Mouse (Mus musculus): ENCODE results near the gene Ppp6r2.

Ppp6r2 gene

DNA sequence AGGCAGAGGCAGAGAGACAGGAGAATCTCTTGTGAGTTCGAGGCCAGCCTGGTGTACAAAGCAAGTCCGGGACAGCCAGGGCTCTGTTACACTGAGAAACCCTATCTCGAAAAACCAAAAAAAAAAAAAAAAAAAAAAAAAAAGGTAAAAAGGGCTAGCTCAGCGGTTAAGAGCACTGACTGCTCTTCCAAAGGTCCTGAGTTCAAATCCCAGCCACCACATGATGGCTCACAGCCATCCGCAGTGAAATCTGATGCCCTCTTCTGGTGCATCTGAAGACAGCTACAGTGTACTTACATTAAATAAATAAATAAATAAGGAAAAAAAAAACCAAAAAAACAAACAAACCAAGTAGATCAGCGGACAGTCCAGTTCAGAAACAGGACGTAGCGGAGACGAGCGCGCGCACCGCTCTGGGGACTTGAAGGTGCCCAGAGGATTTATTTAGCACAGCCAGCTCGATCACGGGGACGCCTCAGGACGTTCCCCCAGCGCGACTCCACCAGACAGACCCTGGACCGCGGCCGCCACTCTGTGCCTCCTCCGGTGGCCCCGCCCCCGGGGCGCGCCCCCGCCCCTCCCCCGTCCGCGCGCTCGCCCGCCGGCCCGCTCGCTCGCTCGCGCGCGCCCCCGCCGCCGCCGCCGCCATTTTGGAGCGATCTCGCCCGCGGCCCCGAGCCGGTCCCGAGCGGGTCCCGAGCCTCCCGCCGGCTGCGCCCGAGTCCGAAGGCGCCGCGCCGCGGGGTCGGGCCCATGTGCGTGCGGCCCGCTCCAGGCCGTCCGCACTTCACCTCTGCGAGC, at the start of gene Ppp6r2:
Gene Ppp6r2 (plus strand): TSS at position 639 of the 801 bp plus-strand sequence.
- in situ Hi-C loops (cut with MboI; ENCODE audit: low sequenced_read_pairs) = no loop called here

GRCm38 (mm10) chr15:89165478-89165877, 45.9 kb upstream of the Ppp6r2 start:
- in situ Hi-C loops (cut with MboI; ENCODE audit: low sequenced_read_pairs) = no loop called here

- in situ Hi-C loops (cut with MboI; ENCODE audit: low sequenced_read_pairs) = no loop called here
Measured at GRCm38 (mm10) chr15:89168922-89169321, 42.4 kb upstream of the Ppp6r2 start.

GRCm38 (mm10) chr15:89169431-89169830, 41.9 kb upstream of the Ppp6r2 start:
- in situ Hi-C loops (cut with MboI; ENCODE audit: low sequenced_read_pairs) = no loop called here

GRCm38 (mm10) chr15:89170102-89170501, 41.3 kb upstream of the Ppp6r2 start:
- in situ Hi-C loops (cut with MboI; ENCODE audit: low sequenced_read_pairs) = no loop called here

- in situ Hi-C loops (cut with MboI; ENCODE audit: low sequenced_read_pairs) = no loop called here
Measured at GRCm38 (mm10) chr15:89171526-89172051, 39.8 kb upstream of the Ppp6r2 start.

DNA sequence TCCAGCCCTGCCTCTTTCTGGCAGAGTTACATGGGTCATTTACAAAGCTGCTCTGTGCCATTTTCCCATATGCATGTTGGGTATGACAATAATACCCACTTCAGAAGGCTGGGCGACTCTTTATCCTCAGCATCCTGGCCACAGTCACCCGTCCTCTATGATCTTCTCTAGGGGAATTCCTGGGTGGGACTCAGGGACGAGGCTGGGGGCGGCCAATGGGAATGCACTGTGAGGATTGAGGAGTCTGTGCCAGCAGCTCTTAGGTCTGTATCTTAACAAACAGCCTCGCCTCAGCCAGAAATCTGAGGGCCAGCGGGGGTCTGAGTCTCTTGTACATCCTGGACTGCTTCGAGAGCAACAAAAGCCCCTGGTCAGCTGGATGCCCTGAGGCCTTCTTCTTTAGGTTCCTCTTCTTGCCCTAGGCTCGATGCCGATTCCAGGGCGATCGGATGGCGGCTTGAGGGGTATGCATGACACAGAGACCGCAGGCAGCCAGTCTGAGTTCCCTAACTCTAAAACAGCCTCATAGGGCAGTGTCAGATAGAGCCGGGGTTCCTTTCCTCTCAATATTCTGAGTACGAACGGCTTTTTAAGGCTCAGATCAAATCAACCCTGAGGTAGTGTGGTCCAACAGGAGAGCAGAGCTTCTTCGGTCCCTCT, 38.9 kb upstream of the Ppp6r2 start:
- in situ Hi-C loops (cut with MboI; ENCODE audit: low sequenced_read_pairs) = no loop called here

GRCm38 (mm10) chr15:89173024-89173905, 38.1 kb upstream of the Ppp6r2 start:
- in situ Hi-C loops (cut with MboI; ENCODE audit: low sequenced_read_pairs) = no loop called here

DNA sequence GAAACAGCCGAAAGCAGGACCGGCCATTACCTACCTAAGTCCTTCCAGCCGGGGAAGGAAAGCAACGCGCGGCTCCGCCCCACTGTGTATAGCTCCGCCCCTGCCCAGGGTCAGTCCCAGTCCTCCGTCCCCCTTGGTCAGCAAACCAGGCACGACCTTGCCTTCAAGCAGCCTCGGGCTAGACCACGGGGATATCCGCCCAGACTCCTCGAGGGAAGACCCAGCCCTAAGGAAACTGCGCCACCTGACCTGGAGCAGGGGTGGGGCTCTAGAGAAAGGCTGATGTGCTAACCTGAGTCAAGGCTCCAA, 37.5 kb upstream of the Ppp6r2 start:
- in situ Hi-C loops (cut with MboI; ENCODE audit: low sequenced_read_pairs) = no loop called here

- in situ Hi-C loops (cut with MboI; ENCODE audit: low sequenced_read_pairs) = no loop called here
Measured at GRCm38 (mm10) chr15:89174889-89175339, 36.4 kb upstream of the Ppp6r2 start.

DNA sequence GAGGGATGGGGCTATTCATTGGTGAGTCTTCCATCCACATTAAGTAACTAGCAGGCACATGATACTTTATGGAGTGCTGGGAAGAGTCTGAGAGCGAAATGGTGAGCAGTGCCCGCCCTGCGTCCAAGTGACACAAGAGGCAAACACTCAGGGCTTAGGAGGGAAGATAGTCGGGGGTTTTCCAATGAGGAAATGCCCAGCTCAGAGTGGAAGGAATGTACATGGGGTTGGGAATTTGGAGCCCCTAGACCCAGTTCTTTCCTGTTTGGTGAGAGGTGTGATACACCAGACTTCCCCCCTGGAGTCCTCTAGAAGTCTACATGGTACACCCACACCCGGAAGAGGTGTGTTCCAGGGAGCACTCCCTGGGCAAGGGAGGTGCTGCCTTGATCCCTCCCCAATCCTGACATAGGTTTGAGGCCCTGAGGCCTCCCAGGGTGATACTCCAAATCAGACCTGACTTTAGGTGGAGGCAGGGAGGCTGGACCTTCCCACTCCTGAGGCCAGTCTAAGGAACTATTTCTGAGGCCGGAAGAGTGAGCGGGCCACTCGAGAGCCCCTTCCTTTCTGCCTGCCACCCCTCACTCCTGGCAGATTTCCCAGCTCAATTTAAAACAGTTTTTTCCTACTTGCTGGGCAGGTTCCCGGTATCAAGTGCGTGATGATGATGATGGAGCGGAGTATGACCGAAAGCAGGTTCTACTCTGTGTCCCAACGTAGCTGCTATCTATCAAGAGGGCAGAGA, 35.8 kb upstream of the Ppp6r2 start:
- in situ Hi-C loops (cut with MboI; ENCODE audit: low sequenced_read_pairs) = no loop called here

- in situ Hi-C loops (cut with MboI; ENCODE audit: low sequenced_read_pairs) = no loop called here
Measured at GRCm38 (mm10) chr15:89177121-89177520, 34.2 kb upstream of the Ppp6r2 start.

- in situ Hi-C loops (cut with MboI; ENCODE audit: low sequenced_read_pairs) = no loop called here
Measured at GRCm38 (mm10) chr15:89177576-89178259, 33.6 kb upstream of the Ppp6r2 start.

GRCm38 (mm10) chr15:89178260-89178860, 33.0 kb upstream of the Ppp6r2 start:
- in situ Hi-C loops (cut with MboI; ENCODE audit: low sequenced_read_pairs) = no loop called here

DNA sequence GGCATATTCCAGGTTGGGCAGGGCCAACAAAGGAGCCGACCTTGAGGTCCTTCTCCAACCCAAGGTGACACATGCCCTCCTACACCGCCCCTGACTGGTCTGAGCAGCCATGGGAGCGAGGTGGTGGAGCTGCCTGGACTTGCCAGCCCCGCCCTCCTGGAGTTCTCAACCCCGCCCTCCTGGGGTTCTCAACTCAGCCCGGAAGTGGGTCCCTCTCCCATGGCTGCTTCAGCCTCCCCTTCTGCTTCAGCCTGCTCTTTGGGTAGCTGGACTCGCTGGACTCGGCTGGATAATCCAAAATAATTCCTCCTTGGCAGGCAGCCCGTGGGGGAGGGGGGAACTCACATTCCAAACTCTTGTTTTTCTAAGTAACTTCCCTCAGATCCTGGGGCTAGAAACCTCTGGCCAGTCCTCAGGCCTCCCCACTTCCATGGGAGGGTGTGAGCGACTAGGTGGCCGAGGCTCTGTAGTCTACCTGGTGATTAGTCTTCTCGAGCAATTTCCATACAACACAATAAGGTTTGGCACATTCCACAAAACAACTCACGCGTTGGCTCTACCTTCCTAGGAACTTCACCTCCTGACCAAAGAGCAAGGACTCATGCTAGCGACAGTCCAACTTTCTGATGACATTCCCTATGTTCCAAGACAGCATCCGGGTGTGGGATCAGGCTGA, 32.3 kb upstream of the Ppp6r2 start:
- in situ Hi-C loops (cut with MboI; ENCODE audit: low sequenced_read_pairs) = no loop called here

- in situ Hi-C loops (cut with MboI; ENCODE audit: low sequenced_read_pairs) = no loop called here
Measured at GRCm38 (mm10) chr15:89179630-89179964, 31.8 kb upstream of the Ppp6r2 start.

- in situ Hi-C loops (cut with MboI; ENCODE audit: low sequenced_read_pairs) = no loop called here
Measured at GRCm38 (mm10) chr15:89180081-89180541, 31.2 kb upstream of the Ppp6r2 start.

DNA sequence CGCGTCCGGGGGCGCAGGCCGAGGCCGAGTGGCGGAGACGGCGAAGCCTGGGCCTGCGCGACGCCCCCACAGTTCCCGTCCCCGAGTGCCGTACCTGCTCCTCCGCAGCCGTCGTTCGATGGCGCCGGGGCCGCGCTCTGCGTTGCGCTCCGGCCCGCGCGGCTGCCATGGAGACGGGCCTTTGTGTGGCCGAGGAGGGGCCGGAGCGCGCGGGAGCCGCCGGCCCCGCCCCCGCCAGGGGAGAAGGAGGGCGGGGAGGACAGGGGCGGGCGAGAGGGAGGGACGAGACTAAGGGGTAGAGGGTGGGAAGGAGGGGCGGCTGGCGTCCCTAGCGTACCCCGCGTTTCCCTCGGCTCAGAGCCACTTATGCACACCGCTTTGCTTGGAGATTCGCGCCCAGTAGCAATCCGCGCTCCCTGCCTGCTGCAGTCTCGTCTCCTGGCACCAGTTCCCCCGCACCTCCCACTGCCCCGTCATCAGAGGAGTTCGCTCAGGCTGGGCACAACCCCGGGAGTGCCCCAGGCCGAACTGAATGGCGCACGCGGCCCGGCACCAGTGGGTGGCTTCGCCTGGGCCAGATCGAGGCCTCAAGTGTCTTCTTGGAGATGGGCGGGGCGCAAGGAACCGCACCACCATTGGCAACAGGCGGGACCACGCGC, 30.7 kb upstream of the Ppp6r2 start, which contains the start of gene Plxnb2:
Gene Plxnb2 (minus strand): TSS at position 218 of the 659 bp plus-strand sequence.
- in situ Hi-C loops (cut with MboI; ENCODE audit: low sequenced_read_pairs) = no loop called here

Measured in CH12F3 (cell line).